Mouse (Mus musculus) heart, adult 2 months (tissue): ENCODE data around the gene Ubap1. TPM values are rescaled to one million over a fixed set of nuclear protein-coding genes. Genes with fewer than 3 reads are reported as not detected.

Experiments
- DNase-seq, 2 experiments: peaks; one replicate each; pipeline ENCODE4 v3.0.0; 2021
- H3K27ac ChIP-seq: fragments of 200-600 bp; 2 replicates; pipeline ENCODE4 v1.8.1; 2022
- H3K27me3 ChIP-seq: fragments of 200-500 bp; 2 replicates; pipeline ENCODE4 v1.6.1; 2012; ENCODE audit warnings: mild to moderate bottlenecking, low read length, inconsistent platforms, mixed read lengths; ENCODE audit not compliant: control insufficient read depth, insufficient read depth
- H3K36me3 ChIP-seq: fragments of 200-500 bp; 2 replicates; pipeline ENCODE4 v1.6.1; 2012; ENCODE audit warnings: low read length, inconsistent platforms; ENCODE audit not compliant: control insufficient read depth, insufficient read depth
- H3K4me1 ChIP-seq: fragments of 200-500 bp; 2 replicates; pipeline ENCODE4 v1.6.1; 2011; ENCODE audit warnings: low read length; ENCODE audit not compliant: control insufficient read depth, insufficient read depth
- H3K4me3 ChIP-seq: fragments of 200-600 bp; 2 replicates; pipeline ENCODE4 v1.8.1; 2022
- H3K79me2 ChIP-seq: fragments of 200-500 bp; replicated peaks from 2 replicates; pipeline ENCODE4 v1.6.1; 2012; ENCODE audit warnings: mild to moderate bottlenecking, inconsistent platforms, low read length, moderate library complexity, mixed read lengths; ENCODE audit not compliant: control insufficient read depth, insufficient read depth
- H3K9ac ChIP-seq: fragments of 200-500 bp; 2 replicates; pipeline ENCODE4 v1.6.1; 2012; ENCODE audit warnings: low read depth, mild to moderate bottlenecking, control low read depth, inconsistent platforms, low read length, mixed read lengths
- CTCF ChIP-seq: fragments of 200-600 bp; IDR thresholded peaks from 2 replicates; pipeline ENCODE4 v1.8.1; 2022; ENCODE audit warnings: antibody characterized with exemption, mild to moderate bottlenecking, moderate library complexity
- EP300 ChIP-seq: fragments of 200-500 bp; IDR thresholded peaks from 2 replicates; pipeline ENCODE4 v1.6.1; 2011; ENCODE audit warnings: low read depth, low read length, control low read depth; ENCODE audit not compliant: insufficient read depth
- POLR2A ChIP-seq: fragments of 200-500 bp; IDR thresholded peaks from 2 replicates; pipeline ENCODE4 v1.6.1; 2011; ENCODE audit warnings: mild to moderate bottlenecking, low read depth, low read length, control low read depth; ENCODE audit not compliant: insufficient read depth
- WGBS: fragments of 180-500 bp; shearing (Covaris S2); methylation state at CpG from one replicate; pipeline ENCODE4 v1.1.7; 2018; 5-methylcytosine and 5-hydroxymethylcytosine counted together
- intact Hi-C: fragments of 180-260 bp; cut with DNase I; formaldehyde crosslinking; loops from one replicate; pipeline ENCODE4 v1.15.1; 2025
- long read RNA-seq: library from polyadenylated mRNA; stranded (forward); transcript quantifications from one replicate; pipeline ENCODE4 v2.0.0, GENCODE M21; 2021
- polyA plus RNA-seq: library from polyadenylated mRNA; depleted of rRNA; stranded (reverse); fragments of >200 nt; gene quantifications from 2 replicates; pipeline ENCODE4 v1.2.3, GENCODE M21; 2012; rRNA removed
- total RNA-seq, 2 experiments: library from RNA; stranded (reverse); gene quantifications; 2 replicates each; pipeline ENCODE4 v1.2.3; 2021

The Ubap1 gene
- 10 to 100 TPM; 37.3 to 43.7 TPM for total RNA-seq
- polyA plus RNA-seq: 21.8 and 37.1 TPM in 2 replicates
- long read RNA-seq, transcript Ubap1-201 (7 exons, 3,456 nt): major isoform, 43 of 89 reads
- long read RNA-seq, partial matches to known transcripts: 3 of 89 reads
- long read RNA-seq, other reads (novel, unspliced or antisense): 43 of 89 reads

DNA sequence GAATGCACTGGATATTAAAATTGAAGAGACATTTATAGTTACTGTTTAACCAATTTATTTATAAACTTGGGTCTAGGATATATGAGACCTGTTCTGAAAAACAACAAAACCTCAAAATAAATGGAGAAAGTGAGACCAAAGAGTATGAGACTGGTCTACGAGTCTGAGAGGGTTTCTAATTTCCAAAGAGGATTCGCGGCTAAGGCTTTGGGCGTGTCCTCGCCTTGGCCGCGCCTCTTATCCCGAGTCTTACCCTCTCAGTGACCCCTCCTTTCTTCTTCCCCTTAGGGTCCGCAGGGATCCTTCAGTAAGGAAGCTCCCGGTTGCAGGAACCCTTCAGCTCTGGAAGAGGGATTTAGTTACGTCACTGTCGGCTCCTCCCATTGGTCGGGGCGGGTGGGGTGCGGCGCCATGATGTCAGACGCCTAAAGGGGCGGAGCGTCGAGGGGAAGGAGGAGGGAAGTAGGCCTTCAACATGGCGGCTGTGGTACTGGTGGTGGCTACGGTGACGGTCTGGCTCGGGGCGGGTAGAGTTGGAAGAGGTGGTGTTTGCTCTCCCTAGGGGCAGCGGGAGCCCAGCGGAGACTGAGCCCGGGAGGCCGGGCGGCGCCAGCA, at the start of gene Ubap1:
Gene Ubap1 (plus strand): TSS at position 413 of the 615 bp plus-strand sequence.
- intact Hi-C loops: loop anchor here (1.0 kb wide), 1 partner anchor 33 kb away; no protein-coding TSS in a partner anchor
- Histone ChIP-seq H3K27me3 (no peaks in the 10 kb centered on the region), H3K4me1 (peaks cover 7% of the 10 kb centered on the region), H3K9ac (peak within 1 kb of the TSS; percentile 88), H3K79me2 (0 out of 2 replicates have a peak, but pooled peaks cover 2% of the 10 kb centered on the region), H3K4me3 (peak within 1 kb of the TSS; percentile 78), H3K27ac (peak within 1 kb of the TSS; percentile 94), H3K36me3 (peaks cover 7% of the 10 kb centered on the region)
- TF ChIP-seq CTCF (no peak), EP300 (peak; percentile 62), POLR2A (peak; percentile 95)
- DNase-seq: peak; percentile 93 to 94
- under 1% methylated on average over 31 of the region's 31 CpGs for WGBS

DNA sequence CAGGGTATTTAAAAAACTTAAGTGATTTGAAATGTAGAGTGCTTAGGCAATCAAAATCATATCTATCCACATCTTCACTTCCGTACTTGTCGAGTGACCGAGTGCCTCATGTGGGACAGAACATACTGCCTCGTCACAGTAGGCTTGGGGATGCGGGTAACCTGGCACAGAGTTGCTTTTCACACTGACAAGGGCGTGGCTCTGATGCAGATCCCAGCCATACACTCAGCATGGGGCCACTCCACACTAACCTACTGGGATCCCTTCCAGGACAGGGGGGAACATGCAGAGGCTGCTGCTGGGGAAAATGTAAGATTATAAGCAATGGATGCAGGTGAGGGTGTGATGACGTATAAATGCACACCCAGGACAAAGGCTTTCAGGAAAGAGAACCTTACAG, 45.1 kb upstream of the Ubap1 start:
- Histone ChIP-seq H3K9ac (no peak overlapping the region), H3K27me3 (no peaks in the 10 kb centered on the region), H3K4me3 (no peak overlapping the region), H3K4me1 (peaks cover 7% of the 10 kb centered on the region), H3K79me2 (0 out of 2 replicates have a peak, but pooled peaks cover 2% of the 10 kb centered on the region), H3K36me3 (peaks cover 8% of the 10 kb centered on the region), H3K27ac (no peak overlapping the region)
- TF ChIP-seq CTCF (no peak), EP300 (no peak), POLR2A (no peak)
- intact Hi-C loops: no loop called here
- 80% methylated on average over 7 of the region's 7 CpGs for WGBS
- no peak for DNase-seq

DNA sequence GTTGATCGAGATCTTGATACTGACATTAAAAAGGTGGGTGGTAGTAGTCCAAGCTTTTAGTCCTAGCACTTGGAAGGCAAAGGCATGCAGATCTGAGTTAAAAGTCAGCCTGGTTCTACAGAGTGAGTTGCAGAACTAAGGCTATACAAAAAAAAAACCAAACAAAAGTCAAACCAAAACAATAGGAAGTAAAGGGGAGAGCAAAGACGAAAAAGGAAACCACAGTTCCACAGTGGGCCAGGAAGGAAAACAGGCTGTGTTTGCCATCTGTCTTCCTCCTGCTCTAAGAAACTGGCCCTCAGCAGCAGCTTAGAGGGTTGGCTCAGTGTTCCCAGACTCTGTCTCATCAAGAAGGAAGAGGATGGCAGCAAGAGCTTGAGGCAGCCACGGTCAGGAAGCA, 44.5 kb upstream of the Ubap1 start:
- H3K9ac ChIP-seq: no peak overlapping the region
- H3K4me3 ChIP-seq: no peak overlapping the region
- 25% methylated on average over 3 of the region's 3 CpGs for WGBS
- no peak overlapping the region for H3K27ac ChIP-seq
- H3K79me2 ChIP-seq: 0 out of 2 replicates have a peak, but pooled peaks cover 2% of the 10 kb centered on the region
- peaks cover 7% of the 10 kb centered on the region for H3K4me1 ChIP-seq
- DNase-seq: peak in 1 of 2 experiments; percentile 23
- no peaks in the 10 kb centered on the region for H3K27me3 ChIP-seq
- peaks cover 8% of the 10 kb centered on the region for H3K36me3 ChIP-seq
- TF ChIP-seq EP300 (no peak), CTCF (no peak), POLR2A (no peak)
- intact Hi-C loops: no loop called here

DNA sequence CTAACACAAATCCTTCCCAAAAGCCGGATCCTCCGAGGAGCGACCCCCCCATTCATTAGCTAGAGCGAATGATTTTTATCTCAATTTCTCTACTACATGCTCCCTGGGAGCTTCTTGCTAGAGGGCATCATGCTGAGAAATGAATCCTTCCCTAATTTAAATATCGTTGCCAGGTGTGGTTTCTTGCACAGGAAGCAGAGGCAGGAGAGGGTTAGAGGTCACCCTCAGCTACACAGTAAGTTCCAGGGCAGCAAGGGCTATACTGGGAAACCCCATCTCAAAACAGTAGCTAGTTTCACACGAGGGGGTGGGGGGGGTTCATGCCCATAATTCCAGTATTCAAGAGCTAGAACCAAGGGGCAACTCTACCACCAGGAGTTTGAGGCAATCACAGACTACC, 41.4 kb upstream of the Ubap1 start:
- H3K27ac ChIP-seq: no peak overlapping the region
- peaks cover 13% of the 10 kb centered on the region for H3K36me3 ChIP-seq
- no peak overlapping the region for H3K4me3 ChIP-seq
- peaks cover 3% of the 10 kb centered on the region; the same call in 1 of the 2 replicates for H3K79me2 ChIP-seq
- no peak for TF ChIP-seq EP300
- TF ChIP-seq POLR2A: no peak
- TF ChIP-seq CTCF: no peak
- H3K9ac ChIP-seq: no peak overlapping the region
- 82% methylated on average over 6 of the region's 6 CpGs for WGBS
- intact Hi-C loops: no loop called here
- peaks cover 7% of the 10 kb centered on the region for H3K4me1 ChIP-seq
- no peak for DNase-seq
- H3K27me3 ChIP-seq: no peaks in the 10 kb centered on the region

DNA sequence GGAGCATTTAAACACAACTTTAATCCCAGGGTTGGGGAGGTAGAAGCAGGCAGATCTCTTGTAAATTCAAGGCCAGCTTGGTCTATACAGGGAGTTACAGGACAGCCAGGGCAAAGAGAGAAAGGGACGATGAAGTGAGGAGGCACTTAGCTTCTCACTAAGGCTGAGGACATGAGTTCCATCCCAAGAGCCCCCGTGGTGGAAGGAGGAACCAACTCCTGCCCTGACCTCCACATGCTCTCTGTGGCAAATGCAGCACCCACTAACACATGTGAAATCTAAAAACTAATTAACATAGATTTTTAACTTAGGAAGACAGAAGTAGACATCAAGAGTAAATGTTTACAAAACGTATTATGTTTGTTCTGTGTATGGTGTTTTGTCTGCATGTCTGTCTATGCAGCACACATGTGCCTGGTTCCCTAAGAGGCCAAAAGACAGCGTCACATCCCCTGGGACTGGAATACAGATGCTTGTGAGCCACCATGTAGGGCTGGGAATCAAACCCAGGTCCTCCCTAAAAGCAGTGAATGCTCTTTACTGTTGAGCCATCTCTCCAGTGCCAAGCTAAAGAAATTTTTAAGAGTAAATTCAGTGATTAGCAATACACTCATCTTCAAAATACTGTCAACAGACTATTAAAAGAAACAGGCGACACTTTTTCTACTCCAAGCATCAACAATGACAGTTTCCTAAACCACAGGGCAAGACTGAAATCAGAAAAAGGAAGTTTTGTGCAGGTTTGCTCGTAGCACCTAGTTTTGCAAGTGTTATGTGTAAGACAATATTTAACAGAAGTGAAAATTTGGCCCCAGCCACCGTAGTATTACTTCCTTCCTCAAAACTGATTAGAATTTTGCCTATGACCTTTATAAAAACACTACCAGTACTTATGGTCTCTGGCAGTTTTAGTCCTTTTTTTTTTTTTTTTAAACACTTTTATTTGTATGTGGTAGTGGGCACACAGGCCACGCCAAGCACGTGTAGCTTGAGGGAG, 37.9 kb upstream of the Ubap1 start:
- H3K4me3 ChIP-seq: no peak overlapping the region
- no peaks in the 10 kb centered on the region for H3K27me3 ChIP-seq
- 73% methylated on average over 9 of the region's 9 CpGs for WGBS
- peaks cover 6% of the 10 kb centered on the region for H3K4me1 ChIP-seq
- intact Hi-C loops: no loop called here
- peaks cover 3% of the 10 kb centered on the region; the same call in 1 of the 2 replicates for H3K79me2 ChIP-seq
- DNase-seq: no peak
- TF ChIP-seq CTCF: no peak
- H3K27ac ChIP-seq: no peak overlapping the region; the same call in 1 of the 2 replicates
- H3K36me3 ChIP-seq: peaks cover 18% of the 10 kb centered on the region
- H3K9ac ChIP-seq: no peak overlapping the region
